Mouse (Mus musculus): ENCODE results near the gene A630001G21Rik.
"Not testable (repeated sequence)": the region's sequence is repeated elsewhere in the genome, so short reads cannot be mapped to it uniquely, and the experiment has no call there.

The A630001G21Rik gene

DNA sequence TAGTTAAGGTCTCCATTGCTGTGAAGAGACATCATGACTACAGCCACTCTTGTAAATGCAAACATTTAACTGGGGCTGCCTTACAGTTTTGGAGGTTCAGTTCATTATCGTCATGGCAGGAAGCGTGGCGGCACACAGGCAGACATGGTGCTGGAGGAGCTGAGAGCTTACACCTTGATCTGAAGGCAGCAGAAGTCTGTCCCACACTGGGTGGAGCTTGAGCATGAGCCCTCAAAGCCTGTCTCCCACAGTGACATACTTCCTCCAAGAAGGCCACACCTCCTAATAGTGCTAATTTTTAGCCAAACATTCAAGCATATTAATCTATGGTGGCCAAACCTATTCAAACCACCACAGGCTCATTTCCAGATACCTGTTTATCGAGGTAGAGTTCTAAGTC, at the start of gene A630001G21Rik:
Gene A630001G21Rik (minus strand): TSS at position 208 of the 400 bp plus-strand sequence.
- DNase-seq (ENCODE audit: low spot score): no peak

DNA sequence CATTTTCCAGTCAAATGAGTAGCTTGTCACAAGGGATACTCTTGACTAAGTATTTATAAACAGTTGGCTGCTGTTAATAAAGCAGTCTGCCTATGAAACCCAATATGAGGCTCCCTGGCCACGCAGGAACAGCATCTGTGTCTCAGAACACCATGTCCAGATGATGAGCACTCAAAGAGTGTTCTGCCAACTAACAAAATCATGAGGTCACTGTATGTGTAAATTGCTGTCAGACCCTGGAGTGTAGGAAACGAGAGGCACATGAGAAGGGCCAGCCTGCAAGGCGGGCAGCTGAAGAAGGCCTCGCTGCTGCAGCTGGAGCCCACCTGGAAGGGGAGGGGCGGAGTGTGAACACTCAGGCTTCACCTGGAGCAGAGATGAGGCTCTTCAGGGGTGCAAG, 48.7 kb upstream of the A630001G21Rik start:
- no peak for DNase-seq (ENCODE audit: low spot score)

DNA sequence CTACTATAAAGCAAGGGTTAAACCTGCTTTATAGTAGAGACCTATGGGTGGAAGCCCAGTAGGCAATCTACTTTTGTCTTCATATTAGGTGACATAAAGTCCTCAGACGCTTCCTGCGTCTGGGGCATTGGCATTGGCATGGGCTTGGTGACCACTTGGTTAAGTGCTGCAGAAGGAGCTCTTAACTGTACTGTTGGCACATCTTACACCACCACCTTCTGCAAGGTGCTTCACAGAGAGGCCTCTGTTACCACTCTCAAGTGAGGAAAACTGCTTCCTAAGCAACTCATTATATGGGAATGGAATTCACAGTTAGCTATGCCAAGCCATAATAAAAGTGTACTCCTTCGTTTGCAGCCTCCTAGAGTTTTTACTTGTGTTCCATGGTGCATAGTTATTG, 46.5 kb upstream of the A630001G21Rik start:
- DNase-seq (ENCODE audit: low spot score): no peak

DNA sequence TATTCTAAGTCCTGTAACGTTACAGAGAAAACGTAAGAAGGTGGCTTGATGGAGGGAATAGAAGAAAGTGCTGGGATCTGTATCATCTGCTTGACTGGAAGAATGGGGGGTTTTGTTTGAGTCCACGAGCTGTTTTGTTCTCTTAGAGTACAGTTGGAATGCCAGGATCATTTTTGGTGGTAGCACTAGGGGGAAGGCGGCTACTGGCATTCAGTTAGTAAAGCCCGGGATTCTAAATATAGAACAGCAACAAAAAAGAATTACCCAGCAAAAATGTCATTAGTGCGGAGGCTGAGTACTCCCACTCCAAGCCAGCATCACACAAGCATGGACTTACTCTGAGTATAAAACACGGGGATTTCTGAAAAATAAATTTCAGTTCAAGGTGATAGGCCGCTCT, 43.8 kb upstream of the A630001G21Rik start:
- no peak for DNase-seq (ENCODE audit: low spot score)

DNA sequence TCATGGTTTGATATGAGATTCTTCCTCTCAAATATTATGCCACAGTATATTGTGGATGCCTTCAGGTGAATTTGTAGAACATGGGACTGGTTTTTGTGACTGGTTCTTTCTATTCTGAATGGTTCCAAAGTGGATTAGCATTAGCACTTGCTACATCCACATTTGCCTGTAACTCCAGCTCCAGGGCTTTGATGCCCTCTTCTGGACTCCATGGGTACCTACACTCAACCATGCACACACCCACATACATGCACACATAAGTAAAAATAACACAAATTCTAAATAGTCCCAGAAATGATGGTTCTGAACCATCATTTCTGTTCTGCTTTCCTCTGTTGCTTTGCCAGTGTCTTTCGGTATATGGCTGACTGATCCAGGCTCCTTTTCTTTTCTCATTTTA, 41.3 kb upstream of the A630001G21Rik start:
- no peak for DNase-seq (ENCODE audit: low spot score)

DNA sequence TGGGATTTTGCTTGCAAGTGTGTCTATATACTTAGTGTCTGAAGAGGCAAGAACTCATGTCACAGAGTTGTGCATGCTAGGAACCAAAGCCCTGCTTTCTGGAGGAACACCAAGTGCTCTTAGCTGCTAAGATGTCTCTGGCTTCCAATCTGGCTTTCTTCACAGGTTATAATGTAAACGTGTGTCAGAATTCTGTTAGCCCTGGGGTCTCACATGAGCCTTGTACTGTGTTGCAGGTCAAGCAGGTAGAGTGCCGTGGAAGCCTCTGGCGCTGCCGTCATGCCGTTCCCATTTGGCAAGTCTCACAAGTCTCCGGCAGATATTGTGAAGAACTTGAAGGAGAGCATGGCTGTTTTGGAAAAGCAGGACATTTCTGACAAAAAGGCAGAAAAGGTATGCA, 39.7 kb upstream of the A630001G21Rik start:
- no peak for DNase-seq (ENCODE audit: low spot score)

DNA sequence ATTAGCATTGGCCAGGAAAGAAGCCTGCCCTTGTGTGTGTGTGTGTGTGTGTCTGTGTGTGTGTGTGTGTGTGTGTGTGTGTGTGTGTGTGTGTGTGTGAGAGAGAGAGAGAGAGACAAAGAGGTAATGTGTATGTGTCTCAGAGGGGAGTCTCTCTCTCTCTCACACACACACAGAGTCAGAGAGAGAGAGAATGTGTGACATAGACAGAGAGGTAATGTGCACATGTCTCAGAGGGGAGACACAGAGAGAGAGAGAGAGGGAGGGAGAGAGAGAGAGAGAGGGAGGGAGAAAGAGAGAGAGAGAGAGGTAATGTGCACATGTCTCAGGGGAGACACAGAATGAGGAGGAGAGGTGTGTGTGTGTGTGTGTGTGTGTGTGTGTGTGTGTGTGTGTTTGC, 35.8 kb upstream of the A630001G21Rik start:
- DNase-seq (ENCODE audit: low spot score): not testable (repeated sequence)

DNA sequence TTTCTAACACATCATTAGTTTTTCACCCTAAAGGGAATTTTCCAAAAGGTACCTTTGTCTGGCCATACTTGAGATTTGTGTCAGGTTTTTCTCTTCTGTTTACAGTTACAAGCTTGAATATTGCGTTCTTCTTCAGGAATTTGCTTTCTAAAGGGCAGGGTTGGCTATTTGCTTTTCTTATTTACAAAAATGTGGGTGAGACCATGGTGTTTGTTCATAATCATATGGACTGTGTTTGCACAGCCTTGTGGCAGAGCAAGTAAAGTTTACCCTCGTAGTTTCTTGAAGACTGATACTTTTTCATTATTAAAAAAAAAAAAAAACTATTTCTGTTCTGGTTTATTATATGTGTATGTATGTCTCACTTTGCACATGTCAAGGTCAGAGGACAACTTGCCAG, 32.3 kb upstream of the A630001G21Rik start:
- no peak for DNase-seq (ENCODE audit: low spot score)

DNA sequence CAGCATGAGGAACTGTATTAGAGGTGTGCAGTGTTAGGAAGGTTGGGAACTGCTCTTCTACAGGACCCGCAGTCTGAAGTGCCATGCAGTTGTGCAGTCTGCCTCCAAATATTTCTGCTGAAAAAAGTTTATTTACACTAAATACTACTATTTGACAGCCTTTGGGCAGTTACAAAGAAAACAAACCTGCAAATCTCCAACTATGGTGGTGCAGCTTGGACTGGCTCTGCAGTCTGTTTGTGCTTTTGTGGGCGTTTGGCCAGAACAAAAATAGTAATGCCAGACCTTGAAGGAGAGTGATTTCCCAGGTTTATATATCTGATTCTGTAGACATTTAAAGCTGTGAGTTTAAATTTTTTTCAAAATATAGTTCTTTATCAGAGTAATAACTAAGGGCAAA, 31.9 kb upstream of the A630001G21Rik start:
- no peak for DNase-seq (ENCODE audit: low spot score)

DNA sequence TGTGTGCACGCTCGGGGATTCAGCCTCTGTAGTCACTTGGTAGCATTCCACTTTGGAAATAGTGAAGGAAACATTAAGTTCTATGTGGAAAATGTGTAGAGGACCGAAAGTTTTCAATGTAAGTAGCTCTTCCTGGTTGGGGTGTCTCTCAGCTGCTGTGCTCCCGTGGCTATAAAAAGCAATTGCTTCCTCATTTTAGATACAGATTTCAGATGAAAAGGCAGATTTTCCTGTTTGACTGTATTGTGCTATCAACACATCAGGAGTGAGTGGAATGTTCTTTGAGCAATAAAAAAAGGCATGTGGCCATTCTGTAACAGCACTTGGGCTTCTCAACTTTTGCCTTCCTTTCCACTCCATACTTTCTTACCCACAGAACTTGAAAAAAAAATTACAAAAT, 30.8 kb upstream of the A630001G21Rik start:
- DNase-seq (ENCODE audit: low spot score): no peak

DNA sequence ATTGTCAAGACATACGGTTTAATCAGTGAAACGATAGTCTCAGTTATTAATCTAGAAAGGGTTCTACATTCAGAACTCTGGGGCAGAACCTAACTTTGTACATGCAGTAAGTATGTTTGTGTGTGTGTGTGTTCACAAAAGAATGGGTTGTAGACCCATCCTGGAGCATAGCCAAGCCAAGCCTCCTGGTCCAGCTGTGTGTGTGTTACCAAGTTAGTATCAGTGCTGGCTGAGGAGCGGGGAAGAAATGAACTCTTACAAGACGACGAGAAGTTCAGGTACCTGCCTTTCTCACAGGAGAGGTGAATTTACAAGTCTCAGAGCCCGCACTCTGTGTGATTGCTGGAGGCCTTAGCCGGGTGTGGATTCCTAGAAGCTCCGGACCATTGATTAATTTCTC, 26.1 kb upstream of the A630001G21Rik start:
- no peak for DNase-seq (ENCODE audit: low spot score)

DNA sequence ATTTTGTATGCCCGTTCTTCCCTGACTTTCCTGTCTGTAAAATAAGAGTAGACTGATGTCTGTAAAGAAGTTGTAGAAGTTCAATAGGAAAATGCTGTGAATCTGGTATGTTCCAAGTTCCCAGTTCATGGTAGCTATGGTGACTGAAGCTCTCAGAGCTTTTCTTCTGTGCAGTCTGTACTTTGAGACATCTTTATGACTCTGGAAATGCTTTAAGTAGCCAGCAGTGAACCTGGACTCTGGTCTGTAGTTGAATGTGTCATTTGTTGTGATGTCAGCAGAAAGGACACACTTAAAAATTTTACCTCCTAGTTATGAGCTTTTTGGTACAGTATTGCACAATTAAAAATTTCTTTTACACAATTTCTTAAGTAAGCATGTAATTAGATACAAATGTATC, 24.1 kb upstream of the A630001G21Rik start:
- DNase-seq (ENCODE audit: low spot score): no peak

DNA sequence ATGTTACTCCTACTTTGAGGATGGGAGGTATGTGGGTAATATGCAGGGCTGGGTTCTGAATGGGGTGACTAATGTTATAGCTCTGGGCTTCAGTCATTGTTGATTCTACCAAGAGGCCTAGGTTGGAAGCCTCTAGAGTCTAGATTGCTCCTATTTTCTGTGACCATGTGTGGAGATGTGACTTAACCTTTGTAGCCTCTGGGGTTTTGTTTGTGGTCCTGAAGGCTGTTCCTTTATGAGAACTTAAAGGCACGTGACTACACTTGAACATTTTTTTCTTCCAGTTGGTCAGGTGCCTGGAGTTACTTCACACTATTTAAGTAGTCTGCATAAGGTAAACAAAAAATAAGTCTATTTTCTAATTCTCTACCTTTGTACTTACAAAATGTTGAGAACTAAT, 21.3 kb upstream of the A630001G21Rik start:
- DNase-seq (ENCODE audit: low spot score): no peak

DNA sequence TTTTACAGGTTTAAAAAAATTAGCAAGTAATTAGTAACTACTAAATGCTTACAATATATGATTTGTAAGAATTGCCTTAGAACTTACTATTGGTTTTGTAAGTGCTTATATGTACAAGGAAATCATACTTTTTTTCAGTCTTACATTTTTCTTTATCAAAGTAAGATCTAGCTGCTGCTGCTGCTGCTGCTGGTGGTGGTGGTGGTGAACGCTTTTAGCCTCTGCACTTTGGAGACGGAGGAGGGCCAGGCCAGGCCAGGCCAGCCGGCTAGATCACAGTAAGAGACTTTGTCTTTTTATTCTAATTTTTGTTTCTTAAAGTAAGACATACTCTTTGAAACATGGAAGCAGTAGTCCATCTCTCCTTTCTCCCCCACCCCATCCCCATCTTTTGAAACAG, 16.8 kb upstream of the A630001G21Rik start:
- DNase-seq (ENCODE audit: low spot score): no peak

DNA sequence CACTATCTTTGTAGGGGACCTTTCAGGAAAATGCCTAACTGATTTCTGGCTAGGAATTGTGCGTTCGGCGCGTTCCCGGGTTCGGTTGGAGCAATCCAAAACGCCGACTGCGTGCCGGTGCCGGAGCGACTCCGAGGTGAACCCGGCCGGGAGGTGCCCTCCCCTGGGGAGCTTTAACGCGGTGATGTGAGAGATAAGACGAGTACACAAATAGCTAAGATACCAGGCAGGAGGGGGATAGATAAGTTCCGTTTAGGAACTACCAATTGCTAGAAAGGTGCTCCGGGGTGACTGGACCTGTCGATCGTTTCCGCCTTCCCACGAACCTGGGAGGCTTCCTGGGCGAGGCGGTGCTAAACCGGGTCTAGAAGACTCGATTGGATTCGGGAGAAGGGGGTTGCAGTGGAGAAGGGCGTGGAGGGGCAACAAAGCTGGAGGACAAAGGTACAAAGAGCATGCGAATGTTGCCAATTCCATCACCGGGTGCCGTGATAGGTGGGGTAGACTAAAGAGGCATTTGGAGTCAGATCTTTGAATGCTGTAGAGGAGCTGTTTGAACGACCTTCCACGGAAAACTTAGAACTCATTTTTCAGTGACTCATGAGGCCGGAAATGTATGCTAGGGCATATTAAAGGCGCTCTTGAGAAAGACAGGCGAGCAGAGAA, 15.8 kb upstream of the A630001G21Rik start:
- DNase-seq (ENCODE audit: low spot score): no peak

DNA sequence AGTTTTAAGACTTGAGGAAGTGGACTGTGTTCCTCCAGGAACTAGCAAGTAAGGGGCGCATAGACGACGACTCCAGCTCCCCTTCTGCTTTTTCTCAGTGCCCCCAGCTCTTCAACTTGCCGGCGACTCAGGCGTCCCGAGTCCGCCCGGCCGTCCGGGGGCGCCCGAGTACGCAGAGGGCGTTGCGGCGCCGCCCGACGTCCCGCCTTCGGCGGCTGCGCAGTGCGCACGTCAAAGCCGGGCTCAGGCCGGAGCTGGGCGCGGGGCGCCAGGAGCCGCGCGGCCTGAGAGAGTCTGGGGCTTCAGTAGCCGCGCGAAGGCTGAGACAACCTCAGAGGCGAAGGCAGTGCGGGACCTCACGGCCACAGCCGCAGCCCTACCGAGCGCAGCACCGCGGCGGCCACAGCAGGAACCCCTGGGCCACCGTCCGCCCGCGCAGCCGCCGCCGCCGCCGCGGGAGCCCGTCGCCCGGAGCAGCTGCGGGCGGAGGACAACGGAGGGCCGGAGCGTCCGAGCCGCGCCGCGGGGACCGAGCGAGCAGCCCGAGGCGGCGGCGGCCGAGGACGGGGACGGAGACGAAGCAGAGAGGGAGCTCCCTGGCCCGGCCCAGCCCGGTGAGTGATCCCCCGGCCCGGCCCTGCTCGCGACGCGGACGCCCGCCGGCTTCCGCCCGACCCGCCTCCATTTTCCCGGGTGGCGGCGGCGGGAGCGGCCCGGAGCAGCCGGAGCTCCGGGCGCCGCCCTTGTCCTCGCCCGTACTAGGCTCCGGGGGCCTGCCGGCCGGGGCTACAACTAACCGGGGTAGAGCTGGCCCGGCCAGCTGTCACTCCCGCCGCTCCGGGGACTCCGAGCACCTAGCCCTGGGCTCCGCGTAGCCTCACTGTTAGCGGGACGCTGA, 15.0 kb upstream of the A630001G21Rik start, which contains the start of gene Cab39:
Gene Cab39 (plus strand): TSS at position 234 of the 898 bp plus-strand sequence.
- peak; percentile 46 for DNase-seq (ENCODE audit: low spot score)

DNA sequence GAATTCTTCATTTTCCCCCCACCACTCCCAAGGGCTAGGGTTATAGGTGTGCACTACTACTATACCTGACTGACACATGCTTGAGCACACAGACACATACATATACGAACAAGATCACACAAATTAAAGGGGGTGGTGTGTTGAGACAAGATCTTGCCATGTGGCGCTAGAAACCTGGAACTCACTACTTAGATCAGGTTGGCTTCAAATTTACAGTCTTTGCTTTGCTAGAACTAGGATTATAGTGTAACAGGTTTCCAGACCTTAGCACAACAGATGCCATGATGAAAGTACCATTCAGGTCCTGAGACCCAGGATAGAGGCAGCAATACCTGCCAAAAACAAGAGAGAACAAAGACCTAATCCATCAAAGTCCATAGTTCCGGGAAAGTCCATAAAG, 13.0 kb upstream of the A630001G21Rik start:
- no peak for DNase-seq (ENCODE audit: low spot score)

DNA sequence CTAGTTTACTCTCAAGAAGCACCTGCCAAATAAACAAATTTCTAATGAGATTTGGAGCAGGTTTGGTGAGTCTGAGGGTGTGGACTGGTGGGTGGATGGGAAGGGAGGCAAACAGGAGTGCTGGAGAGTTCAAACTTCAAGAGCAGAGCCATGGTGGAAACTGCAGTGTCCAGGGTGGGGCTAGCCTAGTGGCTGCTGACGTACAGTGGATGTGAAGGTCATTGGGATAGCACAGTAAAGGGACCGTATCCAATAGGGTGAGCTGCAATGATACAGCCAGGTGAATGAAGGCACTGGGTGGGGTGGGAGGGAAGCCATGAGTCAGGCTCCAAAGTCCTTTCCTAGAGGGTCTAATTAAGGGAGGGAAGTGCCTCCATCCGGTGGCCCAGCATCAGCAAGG, 12.1 kb upstream of the A630001G21Rik start:
- no peak for DNase-seq (ENCODE audit: low spot score)

DNA sequence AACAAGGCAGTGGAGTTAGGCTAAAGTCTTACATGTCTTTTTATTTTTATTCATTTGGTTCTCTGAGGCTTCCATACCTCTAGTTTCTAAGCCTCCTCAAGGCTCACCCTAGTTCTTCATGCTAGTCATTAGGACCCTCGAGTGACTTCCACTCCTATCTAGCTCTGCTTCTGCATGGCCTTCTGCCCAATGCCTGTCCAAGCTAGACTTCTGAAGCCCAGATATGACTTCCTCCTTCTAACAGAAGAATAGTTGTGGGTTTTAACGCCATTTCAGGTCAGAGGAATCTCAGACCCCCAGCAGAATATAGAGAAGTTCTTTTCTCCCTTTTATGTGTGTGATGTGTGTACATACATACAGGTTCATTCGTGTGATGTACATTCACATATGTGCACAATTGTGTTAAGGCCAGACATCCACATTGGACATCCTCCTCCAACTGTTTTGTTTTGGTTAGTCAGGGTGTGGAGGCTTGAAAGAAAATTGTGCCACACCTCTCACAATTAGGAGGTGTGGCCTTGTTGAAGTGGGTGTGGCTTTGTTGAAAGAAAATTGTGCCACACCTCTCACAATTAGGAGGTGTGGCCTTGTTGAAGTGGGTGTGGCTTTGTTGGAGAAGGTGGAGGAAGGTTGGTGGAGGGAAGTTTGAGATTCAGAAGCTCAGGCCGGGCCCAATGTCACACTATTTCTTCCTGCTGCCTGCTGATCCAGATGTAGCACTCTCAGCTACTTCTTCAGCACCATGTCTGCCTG, 1.2 kb upstream of the A630001G21Rik start:
- DNase-seq (ENCODE audit: low spot score): no peak

DNA sequence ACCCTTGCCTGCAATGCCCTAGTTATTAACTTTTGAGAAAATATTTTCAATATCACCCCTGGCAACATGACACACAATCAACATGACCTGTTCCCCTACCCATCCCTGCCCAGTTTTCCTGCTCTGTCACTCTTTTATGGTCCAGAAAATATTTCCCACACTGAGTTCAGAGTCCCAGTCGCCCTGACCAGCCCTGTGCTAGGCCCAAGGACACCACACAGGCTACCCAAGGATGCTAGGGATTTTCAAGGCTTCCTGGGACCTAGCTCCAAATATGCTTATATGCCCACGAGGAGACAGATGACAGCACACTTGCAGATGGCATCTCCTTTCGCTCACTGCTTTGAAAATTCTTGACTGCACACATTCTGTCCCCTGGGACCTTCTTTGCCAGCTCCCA, 569 bp upstream of the A630001G21Rik start:
- DNase-seq (ENCODE audit: low spot score): no peak

DNA sequence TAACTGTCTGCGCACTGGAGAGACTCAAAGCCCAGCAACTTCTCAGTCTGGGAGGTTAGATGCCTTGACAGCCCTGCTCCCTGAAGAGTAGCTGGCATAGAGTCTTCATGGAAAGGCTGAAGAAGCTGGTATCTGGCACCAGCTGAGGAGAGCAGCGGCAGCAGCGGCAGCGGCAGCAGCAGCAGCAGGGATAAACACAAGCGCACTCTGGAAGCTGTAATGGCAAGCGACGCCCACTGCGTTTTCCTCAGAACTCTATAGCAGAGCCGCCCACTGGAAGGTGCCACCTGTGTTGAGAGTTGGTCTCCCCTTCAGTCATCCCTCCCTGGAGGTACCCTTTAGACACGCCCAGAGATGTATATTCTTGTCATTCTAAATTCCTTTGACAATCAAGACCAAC, 2.3 kb downstream of the A630001G21Rik start:
- DNase-seq (ENCODE audit: low spot score): no peak

DNA sequence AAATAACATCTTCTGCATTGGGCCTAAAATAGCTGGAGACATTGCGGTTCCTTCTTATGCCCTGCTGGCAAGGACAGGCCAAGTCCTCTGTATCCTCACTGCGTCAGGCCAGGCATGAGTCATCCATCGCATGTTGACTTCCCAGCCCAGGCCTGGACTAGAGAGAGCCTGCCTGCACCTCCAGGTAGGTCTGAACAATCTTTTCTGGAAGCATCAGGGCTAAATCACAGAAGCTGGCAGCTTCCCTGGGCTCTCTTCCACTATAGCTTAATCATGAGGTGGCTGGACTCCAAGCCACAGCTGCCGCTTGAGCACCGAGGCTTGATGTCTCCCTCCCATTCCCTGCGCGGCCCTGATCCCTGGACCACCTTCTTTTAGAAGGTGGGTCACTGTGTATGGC, 3.3 kb downstream of the A630001G21Rik start:
- no peak for DNase-seq (ENCODE audit: low spot score)

DNA sequence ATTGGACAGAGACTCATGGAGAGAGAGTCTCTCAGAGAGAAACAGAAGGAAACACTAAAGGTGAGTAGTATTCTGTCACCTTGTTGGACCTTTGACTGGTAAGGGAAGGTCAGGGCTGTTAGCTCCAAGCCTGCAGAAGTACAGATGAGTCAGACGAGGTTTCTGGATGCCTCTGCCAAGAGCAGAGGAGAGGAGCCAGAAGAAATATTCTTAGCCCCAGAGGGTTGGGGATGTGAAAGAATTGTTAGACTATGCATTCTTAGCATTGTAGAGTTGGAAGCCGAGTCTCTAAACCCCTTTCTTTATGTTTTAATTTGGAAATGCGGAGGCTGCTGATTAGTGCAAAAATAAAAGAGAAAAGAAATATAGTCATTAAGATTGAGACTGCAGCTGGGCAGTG, 6.5 kb downstream of the A630001G21Rik start:
- DNase-seq (ENCODE audit: low spot score): no peak

Data from layer of hippocampus, adult 9-10 months (tissue).